Mouse (Mus musculus): ENCODE measurements around the gene Polr1b.

Polr1b gene

DNA sequence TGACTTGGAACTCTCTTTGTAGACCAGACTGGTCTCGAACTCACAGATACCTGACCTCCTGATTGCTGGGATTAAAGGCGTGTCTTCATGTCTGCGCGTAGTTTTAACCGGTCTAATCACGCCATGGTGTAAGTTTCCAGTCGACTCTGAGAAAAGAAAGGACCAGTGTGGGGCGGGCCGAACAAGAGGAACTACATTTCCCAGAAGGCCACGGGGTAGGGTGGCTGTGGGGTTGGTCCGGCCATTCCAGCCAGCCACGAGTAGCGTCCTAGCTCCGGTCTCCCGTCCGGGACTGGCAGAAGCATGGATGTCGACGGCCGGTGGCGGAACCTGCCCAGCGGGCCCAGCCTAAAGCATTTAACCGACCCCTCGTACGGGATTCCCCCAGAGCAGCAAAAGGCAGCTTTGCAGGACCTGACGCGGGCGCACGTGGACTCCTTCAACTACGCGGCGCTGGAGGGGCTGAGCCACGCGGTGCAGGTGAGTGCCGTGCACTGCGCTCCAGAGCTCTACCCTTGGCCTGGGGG, at the start of gene Polr1b:
Gene Polr1b, plus strand, starts transcription at position 212 of the 527 bp plus-strand sequence.
- peak; percentile 71 to 84 for DNase-seq (ENCODE audit: low spot score in 2 of 2)

DNA sequence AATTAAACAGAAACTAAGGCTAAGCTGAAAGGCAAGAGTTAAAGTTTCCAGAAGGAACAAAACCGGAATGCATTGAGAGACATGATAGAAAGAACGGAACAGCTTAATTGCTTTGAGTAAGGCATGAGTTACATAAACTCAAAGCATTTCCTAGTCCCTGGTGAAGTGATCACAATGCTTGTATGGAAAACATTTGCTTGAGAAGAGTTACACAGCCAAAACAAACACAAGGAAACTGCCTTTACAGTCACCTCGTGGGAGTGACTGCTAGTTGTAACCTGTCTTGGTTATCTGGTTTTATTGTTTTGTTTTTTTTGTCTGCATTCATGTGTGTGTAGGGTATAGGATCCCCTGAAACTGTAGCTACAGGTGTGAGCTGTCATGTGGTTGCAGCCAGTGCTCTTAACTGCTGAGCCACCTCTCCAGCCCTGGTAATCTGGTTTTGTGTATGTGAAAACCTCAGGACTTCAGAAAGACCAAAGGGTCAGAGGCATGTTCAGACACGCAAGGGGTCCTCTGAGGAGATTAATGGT, 48.3 kb upstream of the Polr1b start:
- DNase-seq (ENCODE audit: low spot score in 2 of 2), result no peak

DNA sequence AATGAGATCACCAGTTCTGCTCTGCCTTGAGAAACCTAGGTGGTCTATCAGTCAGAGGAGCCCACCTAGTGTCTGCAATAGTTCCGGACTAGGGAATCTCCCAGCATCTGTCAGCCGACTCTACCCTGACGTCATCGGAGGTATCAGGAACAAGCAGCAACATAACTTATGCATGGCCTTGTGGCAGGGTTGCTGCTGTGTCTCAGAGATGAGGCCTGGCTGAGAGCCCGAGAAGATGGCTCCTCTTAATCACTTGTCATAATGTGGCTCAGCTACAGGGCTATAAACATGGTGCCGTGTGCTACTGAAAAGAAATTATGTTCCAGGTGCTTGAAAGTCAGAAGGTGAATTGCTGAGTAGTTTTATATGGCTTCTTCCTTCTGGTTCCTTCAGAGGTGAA, 45.1 kb upstream of the Polr1b start:
- DNase-seq (ENCODE audit: low spot score in 2 of 2), result no peak

DNA sequence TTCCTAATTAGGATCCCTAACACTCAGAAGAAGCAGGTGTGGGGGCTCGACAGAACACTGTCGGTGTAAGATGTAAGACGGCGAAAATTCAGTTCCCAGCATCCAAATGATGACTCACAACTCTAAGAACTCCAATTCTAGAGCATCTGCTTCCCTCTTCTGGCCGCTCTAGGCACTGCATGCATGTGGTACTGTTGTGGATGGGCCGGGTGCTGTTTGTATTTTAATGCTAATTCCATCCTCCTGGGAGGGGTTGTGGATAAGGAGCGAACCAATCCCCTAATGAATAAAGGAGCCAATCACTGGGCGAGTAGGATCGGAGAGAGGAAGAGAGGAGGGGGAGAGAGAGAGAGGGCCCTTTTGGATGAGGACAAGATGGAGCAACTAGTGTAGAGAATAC, 44.2 kb upstream of the Polr1b start:
- peak in 1 of 2 experiments; percentile 14 for DNase-seq (ENCODE audit: low spot score in 2 of 2)

DNA sequence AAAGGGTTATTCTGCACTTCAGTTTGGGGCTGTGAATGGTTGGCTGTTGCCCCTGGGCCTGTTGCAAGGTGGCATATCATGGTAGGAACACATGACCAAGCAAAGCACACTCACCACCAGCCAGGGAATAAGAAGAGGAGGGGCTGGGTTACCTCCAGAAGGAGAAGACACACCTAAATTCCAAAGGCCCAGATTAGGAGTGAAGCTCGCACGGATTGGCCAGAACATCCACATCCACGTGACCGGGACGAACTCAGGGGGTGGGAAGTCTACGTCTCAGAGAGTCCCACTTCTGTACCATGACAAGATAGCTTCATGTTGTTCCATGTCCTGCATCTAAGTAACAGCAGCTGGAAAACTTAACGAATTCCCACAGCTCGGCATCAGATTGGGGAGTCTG, 43.5 kb upstream of the Polr1b start:
- DNase-seq (ENCODE audit: low spot score in 2 of 2), result no peak

DNA sequence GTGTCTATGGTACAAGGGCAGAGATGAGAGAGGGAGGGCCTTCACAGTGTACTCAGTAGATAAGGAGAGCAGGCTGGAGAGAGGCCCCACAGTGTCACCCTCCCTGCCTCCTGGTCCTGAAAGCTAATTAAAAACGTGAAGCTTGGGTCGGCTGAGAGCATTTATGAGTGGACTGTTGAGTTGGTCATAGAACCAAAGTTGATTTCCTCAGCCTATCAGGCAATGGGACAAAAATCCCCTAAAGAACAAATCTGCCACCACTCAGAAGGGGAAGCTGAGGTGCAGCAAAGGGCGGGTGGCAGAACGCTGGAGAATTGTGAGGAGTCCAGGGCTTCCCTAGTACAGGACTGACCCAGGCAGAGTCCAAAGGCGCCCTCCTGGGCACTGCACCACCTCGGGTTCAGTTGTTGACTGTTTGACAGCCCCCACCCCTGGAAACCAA, 42.9 kb upstream of the Polr1b start:
- no peak for DNase-seq (ENCODE audit: low spot score in 2 of 2)

DNA sequence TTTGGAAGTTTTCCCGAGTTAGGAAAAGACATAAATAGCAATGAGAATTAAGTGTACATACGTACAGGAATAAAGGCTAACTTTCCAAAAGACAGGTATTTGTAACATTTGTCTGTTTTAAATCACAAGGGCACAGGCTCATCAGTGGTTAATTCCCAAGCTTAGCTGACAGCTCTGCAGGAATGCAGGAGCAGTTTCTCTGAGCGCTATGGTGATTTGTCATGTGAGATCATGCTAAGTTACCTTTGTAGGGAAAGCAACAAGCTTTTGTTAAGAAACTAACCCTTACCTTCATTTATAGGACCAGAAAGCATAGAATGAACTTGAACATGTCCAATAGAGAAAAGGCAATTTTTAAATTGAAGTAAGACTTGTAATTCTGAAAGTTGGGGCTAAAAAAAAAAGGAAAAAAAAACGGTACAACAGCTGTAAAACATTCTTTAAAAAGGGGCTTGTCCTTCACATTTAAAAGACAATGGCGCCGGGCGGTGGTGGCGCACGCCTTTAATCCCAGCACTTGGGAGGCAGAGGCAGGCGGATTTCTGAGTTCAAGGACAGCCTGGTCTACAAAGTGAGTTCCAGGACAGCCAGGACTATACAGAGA, 39.2 kb upstream of the Polr1b start:
- no peak for DNase-seq (ENCODE audit: low spot score in 2 of 2)

DNA sequence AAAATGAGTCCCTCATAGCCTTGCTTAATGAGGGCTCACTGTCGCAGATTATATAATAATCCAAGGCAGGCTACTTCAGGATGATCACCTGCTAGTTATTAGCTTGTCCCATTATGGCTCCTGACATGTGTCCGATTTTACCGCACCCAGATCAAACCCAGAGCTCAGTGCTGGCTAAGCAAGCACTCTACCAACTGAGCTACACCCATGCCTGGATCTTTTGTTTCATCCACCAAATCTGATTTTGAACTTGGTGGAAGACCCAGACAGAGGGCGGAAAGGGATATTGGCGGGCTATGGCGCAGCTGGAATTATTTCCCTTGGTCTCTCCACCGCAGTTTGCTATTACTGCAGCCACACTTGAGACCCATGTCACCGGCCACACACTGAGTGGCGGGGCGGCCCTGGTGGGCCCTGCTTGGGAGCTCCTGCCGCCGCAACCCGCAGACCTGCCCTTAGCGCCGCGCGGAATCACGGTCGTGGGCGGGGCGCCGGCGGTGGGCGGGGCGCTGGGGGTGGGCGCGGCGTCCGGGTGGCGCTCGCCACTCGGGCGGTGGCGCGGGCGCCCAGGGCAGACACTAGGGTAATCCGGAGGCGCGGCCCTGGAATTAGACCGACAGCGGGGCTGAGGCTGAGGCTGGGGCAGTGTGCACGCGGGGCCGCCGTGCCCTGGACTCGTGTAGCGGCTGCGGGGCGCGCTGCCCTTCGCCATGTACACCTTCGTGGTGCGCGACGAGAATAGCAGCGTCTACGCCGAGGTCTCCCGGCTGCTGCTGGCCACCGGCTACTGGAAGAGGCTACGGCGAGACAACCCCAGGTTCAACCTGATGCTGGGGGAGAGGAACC, 35.1 kb upstream of the Polr1b start, which contains the start of gene Ttl:
Gene Ttl, plus strand, starts transcription at position 506 of the 846 bp plus-strand sequence.
- peak; percentile 47 to 62 for DNase-seq (ENCODE audit: low spot score in 2 of 2)

DNA sequence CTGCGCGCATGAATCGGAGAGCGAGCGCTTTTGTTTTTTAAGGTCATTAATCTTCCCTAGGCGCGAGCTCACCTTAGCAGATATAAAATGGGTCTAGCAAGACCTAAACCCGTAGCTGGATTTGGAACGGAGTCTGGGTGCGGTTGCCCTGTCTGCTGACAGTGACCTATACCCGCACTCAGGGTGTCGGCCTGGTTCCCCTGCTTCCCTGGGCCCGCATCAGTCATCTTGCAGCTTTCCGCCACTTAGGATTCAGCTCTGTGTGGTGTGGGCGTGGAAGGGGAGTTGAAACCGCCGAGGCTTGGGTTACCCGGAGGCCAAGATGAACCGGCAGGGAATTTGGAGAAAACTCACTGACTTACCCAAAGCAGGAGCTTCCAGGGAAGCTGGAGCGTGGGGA, 34.5 kb upstream of the Polr1b start:
- DNase-seq (ENCODE audit: low spot score in 2 of 2), result peak in 1 of 2 experiments; percentile 7

DNA sequence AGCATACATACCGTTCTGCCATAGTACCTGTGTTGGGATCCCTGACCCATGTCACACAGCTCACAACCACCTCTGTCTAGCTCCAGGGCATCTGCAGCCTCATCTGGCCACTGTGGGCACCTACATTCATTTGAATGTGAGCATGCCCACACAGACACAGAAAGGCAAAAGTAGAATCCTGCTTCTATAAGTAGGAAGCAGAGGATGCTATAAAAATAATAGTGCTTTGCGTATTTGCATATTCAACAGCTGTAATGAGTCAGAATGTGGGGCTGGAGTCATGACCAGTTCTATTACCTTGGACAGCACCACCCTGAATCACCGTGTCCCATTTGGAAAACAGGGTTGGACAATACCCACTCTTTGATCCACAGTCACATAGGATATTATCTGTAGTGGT, 30.5 kb upstream of the Polr1b start:
- no peak for DNase-seq (ENCODE audit: low spot score in 2 of 2)

DNA sequence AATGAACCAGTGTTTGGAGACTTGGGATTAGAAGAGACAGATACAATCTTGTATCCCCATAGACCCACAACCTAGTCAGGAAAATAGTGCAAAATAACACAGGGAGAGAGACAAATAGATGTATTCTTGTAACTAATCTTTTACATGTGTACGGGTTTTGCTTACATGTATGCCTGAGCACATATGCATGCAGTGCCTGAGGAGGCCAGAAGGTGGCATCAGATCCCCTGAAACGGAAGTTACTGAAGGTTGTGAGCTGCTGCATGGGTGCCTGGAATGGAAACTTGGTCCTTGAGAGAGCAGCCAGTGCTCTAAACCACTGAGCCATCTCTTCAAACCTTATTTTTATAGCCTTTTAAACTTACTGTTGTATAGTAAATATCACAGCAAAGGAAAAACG, 22.5 kb upstream of the Polr1b start:
- peak in 1 of 2 experiments; percentile 31 for DNase-seq (ENCODE audit: low spot score in 2 of 2)

DNA sequence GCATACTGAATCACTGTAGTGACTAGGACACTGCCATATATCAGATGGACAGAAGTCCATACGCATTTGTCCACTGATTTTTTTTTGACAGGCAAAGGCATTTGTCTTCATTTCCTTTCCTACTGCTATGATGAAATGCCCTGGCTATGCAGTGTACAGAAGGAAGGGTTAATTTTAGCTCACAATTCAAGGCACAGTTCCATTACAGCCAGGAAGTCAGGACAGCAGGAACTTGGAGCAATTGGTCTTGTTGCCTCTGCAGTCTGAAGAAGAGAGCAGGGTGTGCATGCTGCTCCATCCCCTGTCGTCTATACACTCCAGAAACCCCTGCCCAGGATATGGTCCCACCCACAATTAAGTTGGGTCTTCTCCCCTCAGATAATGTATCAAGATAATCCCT, 21.6 kb upstream of the Polr1b start:
- no peak for DNase-seq (ENCODE audit: low spot score in 2 of 2)

DNA sequence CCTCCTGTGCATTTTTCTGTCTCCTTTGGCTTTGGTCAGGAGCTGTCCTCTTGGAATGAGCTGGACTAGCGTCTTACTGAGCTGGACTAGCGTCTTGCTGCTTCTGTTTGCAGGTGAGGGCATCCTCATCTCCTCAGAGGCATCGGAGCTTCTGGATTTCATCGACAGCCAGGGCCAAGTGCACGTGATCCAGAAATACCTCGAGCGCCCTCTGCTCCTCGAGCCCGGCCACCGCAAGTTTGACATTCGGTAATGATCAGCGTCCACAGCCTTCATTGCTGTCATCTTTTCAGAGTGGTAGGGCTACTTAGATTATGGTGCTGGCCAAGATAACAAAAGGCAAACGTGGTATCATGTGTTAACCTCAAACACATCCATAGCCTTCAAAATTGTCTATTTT, 19.7 kb upstream of the Polr1b start:
- DNase-seq (ENCODE audit: low spot score in 2 of 2), result no peak

DNA sequence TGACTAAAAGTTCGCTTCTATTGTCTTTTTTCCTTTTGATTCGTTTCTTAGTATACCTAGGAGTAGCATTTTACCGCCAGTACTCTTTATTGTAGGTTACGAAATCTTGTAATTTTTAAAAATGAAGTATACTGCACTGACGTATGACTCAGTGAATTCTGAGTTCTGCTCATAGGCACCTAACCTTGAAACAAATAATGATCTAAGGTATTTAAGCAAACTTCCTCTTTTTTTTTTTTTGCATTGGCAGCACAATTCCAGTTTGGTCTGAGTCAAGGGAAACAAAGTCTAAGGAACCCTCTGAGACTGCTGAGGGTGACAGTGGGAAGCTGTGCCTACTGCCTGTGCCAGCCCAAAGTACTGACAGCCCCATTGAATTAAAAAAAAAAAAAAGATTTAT, 17.3 kb upstream of the Polr1b start:
- DNase-seq (ENCODE audit: low spot score in 2 of 2), result no peak

DNA sequence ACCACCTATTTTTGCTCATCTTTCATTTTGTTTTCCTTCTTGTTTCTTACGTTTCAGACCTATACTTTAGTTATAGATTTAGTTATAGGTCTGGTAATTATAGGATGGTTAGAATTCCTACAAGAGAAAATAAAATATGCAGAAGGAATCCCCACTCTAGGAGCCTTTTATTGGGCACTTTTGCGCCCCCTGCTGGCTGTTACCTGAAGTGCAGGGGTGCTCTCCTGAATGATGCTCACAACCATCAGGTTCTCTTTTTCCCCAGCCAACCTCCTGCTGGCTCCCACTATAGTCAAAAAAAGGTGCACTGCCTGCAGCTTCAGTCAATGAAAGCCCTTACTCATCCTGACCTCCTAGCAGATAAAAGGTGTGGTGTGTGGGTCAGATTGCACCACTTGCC, 15.8 kb upstream of the Polr1b start:
- DNase-seq (ENCODE audit: low spot score in 2 of 2), result no peak

DNA sequence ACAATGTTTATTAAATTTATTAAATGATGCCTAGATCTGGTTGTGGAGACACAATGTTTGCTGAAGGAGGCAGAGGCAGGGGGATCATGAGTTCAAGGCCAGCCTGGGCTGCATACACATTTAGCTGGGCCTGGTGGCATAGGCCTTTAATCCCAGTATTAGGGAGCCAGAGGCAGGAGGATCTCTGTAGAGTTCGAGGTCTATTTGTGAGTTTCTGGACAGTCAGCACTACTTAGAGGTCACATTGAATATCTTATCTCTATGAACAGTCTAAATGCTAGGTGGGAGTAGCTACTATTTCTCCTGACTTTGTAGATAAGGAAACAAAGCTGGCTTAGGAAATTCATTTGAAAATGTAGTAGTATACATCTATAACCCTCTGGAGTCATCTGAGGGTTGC, 13.3 kb upstream of the Polr1b start:
- DNase-seq (ENCODE audit: low spot score in 2 of 2), result no peak

DNA sequence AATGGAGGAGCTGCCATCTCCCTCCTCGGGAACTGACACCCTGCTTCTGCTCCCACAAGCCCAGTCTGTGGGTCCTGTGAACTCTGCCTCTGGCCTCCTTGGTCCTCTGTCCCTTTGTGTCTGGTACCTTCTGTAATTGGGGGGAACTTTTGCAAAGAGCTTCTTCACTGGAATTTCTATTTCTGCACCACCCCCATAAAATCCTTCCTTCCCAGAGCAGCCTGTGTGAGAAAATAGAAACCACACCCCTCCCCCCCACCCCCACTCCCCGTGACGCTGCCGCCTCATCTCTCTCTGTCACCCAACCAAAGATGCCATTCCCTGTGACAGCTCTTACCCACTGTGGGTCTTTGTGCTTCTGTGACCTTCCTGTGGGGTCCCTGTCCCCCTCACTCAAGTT, 10.4 kb upstream of the Polr1b start:
- DNase-seq (ENCODE audit: low spot score in 2 of 2), result no peak

DNA sequence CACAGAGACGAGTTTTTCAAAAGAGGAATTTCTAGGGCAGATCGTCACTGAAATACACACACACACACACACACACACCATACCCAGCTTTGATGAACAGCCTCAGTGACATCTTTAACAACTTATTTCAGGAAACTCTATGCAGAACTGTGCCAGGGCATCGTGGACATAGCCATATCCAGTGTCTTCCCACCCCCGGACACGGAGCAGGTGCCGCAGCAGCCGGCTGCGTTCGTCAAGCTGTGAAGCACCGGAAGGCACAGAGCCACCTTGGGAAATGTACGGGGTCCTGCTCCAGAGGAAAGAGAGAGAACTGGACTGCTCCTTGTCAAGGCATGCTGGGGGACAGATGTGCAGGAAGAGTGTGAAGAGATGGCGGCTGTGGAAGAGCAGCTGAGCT, 8.0 kb upstream of the Polr1b start:
- no peak for DNase-seq (ENCODE audit: low spot score in 2 of 2)

DNA sequence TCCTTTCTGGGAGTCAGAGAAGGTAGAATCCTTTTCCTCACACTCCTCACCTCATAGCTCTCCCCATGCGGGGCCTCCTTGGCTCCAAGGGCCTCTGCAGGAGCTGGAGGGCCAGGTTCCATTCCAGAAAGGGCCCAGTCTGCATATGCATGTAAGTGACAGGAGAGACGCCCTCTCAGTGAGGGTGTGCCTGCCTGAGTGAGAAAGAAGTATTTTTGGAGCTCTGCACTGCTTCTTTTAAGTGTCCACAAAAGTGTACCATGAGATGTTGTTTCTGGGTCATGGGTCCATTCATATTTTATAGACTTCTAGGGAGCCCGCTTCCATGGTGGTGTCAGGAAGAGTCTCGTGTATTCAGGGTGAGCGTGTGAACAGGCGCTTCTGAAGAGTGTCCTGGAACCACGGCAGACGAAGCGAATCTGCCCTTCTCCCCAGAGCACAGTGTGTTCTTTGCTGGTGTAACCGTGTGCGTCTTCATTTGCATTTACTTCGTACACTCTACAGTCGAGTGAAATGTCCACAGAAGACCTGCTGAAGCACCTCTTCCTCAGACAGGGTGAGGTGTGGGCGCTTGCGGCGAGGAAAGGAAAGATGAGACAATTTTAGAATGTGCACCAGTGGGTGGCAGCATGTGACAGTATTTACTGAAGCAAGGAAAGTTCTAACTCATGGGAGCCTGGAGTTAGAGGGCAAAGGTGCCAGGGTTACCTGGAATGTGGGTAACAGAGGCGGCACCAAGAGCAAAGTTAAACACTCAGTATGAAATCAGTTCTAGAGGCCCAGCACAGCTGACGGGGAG, 6.7 kb upstream of the Polr1b start:
- DNase-seq (ENCODE audit: low spot score in 2 of 2), result no peak

DNA sequence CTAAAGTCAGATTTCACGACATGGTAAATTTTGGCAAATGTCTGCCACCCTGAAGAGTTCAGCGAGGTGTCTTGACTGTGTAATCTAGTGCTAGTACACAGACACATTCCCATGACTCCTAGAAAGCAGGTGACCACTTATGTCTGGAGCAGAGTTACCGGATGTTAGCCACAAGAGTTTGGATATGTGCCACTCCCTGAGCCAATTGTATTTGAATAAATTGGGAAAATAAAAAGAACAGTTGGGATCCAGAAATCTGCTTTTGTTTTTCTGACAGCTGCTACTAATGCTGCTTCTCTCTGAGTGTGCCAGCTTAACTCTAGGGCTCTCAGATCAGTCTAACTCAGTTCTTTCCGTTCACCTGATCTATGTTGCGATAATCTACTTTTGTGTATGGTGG, 12.1 kb downstream of the Polr1b start:
- no peak for DNase-seq (ENCODE audit: low spot score in 2 of 2)

DNA sequence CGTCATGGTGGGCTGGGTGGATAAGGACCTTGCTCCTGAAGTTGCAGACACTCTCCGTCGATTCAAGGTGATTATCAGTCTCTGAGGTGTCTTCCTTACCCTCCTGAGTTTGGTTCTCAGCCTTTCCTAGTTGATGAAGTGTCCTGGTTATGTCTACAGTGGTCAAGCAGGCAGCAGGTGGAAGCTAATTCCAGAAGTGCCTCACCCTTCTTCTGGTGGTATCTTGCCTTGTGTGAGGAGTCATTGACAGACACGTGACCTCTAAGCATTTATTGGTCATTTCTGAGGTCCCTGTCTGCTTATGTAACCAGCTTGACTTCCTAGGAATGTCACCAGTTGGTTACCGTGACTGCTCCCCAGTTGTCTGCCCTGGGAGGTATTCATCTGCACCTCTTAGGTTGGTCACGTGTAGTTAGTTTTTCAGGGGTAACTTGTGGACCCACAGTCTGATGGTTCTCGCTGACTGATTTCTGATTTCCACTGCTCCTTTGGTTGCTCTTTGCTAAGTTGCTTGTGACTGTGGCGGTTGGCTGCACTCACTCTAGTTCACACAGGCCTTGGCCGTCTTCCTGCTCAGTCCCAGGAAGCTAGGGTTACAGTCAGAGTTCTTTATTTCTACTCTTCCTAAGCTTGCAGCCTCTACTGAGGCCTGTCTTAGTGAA, 15.0 kb downstream of the Polr1b start:
- DNase-seq (ENCODE audit: low spot score in 2 of 2), result no peak

DNA sequence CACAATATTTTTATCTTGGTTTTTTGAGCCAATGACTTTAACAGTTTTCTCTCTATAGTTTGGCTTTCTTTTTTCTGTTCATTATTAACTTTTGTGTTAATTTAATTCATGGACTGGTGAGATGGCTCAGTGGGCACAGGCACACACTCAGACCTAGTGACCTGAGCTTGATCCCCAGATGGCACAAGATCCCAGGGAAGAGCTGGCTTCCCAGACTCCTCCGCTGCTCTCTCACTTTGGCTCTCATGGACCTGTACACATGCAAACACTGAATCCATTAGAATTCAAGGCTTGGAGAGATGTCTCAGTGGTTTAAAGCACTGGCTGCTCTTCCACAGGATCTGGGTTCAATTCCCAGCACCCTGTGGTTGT, 15.6 kb downstream of the Polr1b start:
- DNase-seq (ENCODE audit: low spot score in 2 of 2), result no peak

Measured in spleen, postnatal 14 days (tissue).